Mouse (Mus musculus): ENCODE results near the gene Atp8a1. TPM values are rescaled to one million over a fixed set of nuclear protein-coding genes. Genes with fewer than 3 reads are reported as not detected.
A peak's percentile ranks its signal among the peaks of the same experiment; 100 is the strongest.

The Atp8a1 gene
- polyA plus RNA-seq, 1 experiment from 2014 or later = 17.0 TPM

- Histone ChIP-seq H3K27me3 (ENCODE audit: insufficient read depth, poor library complexity, severe bottlenecking) (no peaks in the 10 kb centered on the region), H3K4me3 (no peak overlapping the region), H3K4me1 (replicated peaks) (no peaks in the 10 kb centered on the region), H3K27ac (no peak overlapping the region), H3K9me3 (no peaks in the 10 kb centered on the region), H3K36me3 (0 out of 2 replicates have a peak, but pooled peaks cover 6% of the 10 kb centered on the region)
- DNase-seq (ENCODE audit: low spot score) = no peak
- 85% methylated on average over 7 of the region's 7 CpGs for WGBS
Observed at GRCm38 (mm10) chr5:67685906-67686305, 161.3 kb downstream of the Atp8a1 start.

- Histone ChIP-seq H3K27me3 (ENCODE audit: insufficient read depth, poor library complexity, severe bottlenecking) (no peaks in the 10 kb centered on the region), H3K27ac (no peak overlapping the region), H3K36me3 (0 out of 2 replicates have a peak, but pooled peaks cover 6% of the 10 kb centered on the region), H3K9me3 (no peaks in the 10 kb centered on the region), H3K4me3 (no peak overlapping the region), H3K4me1 (replicated peaks) (no peaks in the 10 kb centered on the region)
- 77% methylated on average over 5 of the region's 5 CpGs for WGBS
- no peak for DNase-seq (ENCODE audit: low spot score)
Observed at GRCm38 (mm10) chr5:67685461-67685860, 161.8 kb downstream of the Atp8a1 start.

GRCm38 (mm10) chr5:67678819-67679218 is 168.4 kb downstream of the Atp8a1 start:
- no peak overlapping the region for H3K4me3 ChIP-seq

GRCm38 (mm10) chr5:67673008-67673407 is 174.2 kb downstream of the Atp8a1 start:
- WGBS = 77% methylated on average over 4 of the region's 4 CpGs
- no peaks in the 10 kb centered on the region for H3K4me1 ChIP-seq (replicated peaks)
- no peak overlapping the region for H3K4me3 ChIP-seq
- no peaks in the 10 kb centered on the region for H3K27me3 ChIP-seq (ENCODE audit: insufficient read depth, poor library complexity, severe bottlenecking)
- no peak for DNase-seq (ENCODE audit: low spot score)
- peaks cover 23% of the 10 kb centered on the region for H3K36me3 ChIP-seq
- no peak overlapping the region for H3K27ac ChIP-seq
- H3K9me3 ChIP-seq = no peaks in the 10 kb centered on the region

More at GRCm38 (mm10) chr5:67678819-67679218, 168.4 kb downstream of the Atp8a1 start:
- no peak for DNase-seq (ENCODE audit: low spot score)
- Histone ChIP-seq H3K9me3 (no peaks in the 10 kb centered on the region), H3K27me3 (ENCODE audit: insufficient read depth, poor library complexity, severe bottlenecking) (no peaks in the 10 kb centered on the region), H3K36me3 (peaks cover 27% of the 10 kb centered on the region), H3K4me1 (replicated peaks) (no peaks in the 10 kb centered on the region), H3K27ac (no peak overlapping the region)
- 88% methylated on average over 3 of the region's 3 CpGs for WGBS

GRCm38 (mm10) chr5:67670158-67670557 is 177.1 kb downstream of the Atp8a1 start:
- no peak overlapping the region for H3K4me3 ChIP-seq
- no peak for DNase-seq (ENCODE audit: low spot score)
- peaks cover 25% of the 10 kb centered on the region for H3K36me3 ChIP-seq
- H3K4me1 ChIP-seq (replicated peaks) = no peaks in the 10 kb centered on the region
- WGBS = 84% methylated on average over 6 of the region's 6 CpGs
- peaks cover 16% of the 10 kb centered on the region for H3K27me3 ChIP-seq (ENCODE audit: insufficient read depth, poor library complexity, severe bottlenecking)
- no peak overlapping the region for H3K27ac ChIP-seq
- H3K9me3 ChIP-seq = no peaks in the 10 kb centered on the region

GRCm38 (mm10) chr5:67669436-67669896 is 177.8 kb downstream of the Atp8a1 start:
- DNase-seq (ENCODE audit: low spot score) = no peak
- H3K4me3 ChIP-seq = no peak overlapping the region
- H3K9me3 ChIP-seq = no peaks in the 10 kb centered on the region
- H3K4me1 ChIP-seq (replicated peaks) = no peaks in the 10 kb centered on the region
- no peak overlapping the region for H3K27ac ChIP-seq
- 92% methylated on average over 13 of the region's 13 CpGs for WGBS
- H3K36me3 ChIP-seq = peaks cover 20% of the 10 kb centered on the region
- peaks cover 23% of the 10 kb centered on the region for H3K27me3 ChIP-seq (ENCODE audit: insufficient read depth, poor library complexity, severe bottlenecking)

- Histone ChIP-seq H3K4me1 (replicated peaks) (peaks cover 19% of the 10 kb centered on the region), H3K9me3 (no peaks in the 10 kb centered on the region), H3K27me3 (ENCODE audit: insufficient read depth, poor library complexity, severe bottlenecking) (peaks cover 90% of the 10 kb centered on the region), H3K4me3 (no peak overlapping the region), H3K27ac (peak overlapping the region; percentile 59; the same call in 1 of the 2 replicates), H3K36me3 (peaks cover 12% of the 10 kb centered on the region)
- WGBS = 38% methylated on average over 6 of the region's 6 CpGs
- no peak for DNase-seq (ENCODE audit: low spot score)
Observed at GRCm38 (mm10) chr5:67662715-67663114, 184.5 kb downstream of the Atp8a1 start.

GRCm38 (mm10) chr5:67659864-67660263 is 187.4 kb downstream of the Atp8a1 start:
- no peak overlapping the region for H3K4me3 ChIP-seq
- WGBS = 91% methylated on average over 9 of the region's 9 CpGs
- H3K4me1 ChIP-seq (replicated peaks) = peaks cover 47% of the 10 kb centered on the region

GRCm38 (mm10) chr5:67656821-67657259 is 190.4 kb downstream of the Atp8a1 start:
- Histone ChIP-seq H3K27me3 (ENCODE audit: insufficient read depth, poor library complexity, severe bottlenecking) (peaks cover 89% of the 10 kb centered on the region), H3K9me3 (no peaks in the 10 kb centered on the region), H3K4me1 (replicated peaks) (peaks cover 36% of the 10 kb centered on the region), H3K27ac (peak overlapping the region; percentile 67; the same call in 1 of the 2 replicates), H3K36me3 (no peaks in the 10 kb centered on the region), H3K4me3 (no peak overlapping the region)
- DNase-seq (ENCODE audit: low spot score) = peak; percentile 68
- 18% methylated on average over 13 of the region's 13 CpGs for WGBS

More at GRCm38 (mm10) chr5:67659864-67660263, 187.4 kb downstream of the Atp8a1 start:
- peaks cover 89% of the 10 kb centered on the region for H3K27me3 ChIP-seq (ENCODE audit: insufficient read depth, poor library complexity, severe bottlenecking)
- H3K27ac ChIP-seq = no peak overlapping the region
- H3K36me3 ChIP-seq = no peaks in the 10 kb centered on the region
- no peak for DNase-seq (ENCODE audit: low spot score)
- H3K9me3 ChIP-seq = no peaks in the 10 kb centered on the region

- Histone ChIP-seq H3K36me3 (no peaks in the 10 kb centered on the region), H3K4me1 (replicated peaks) (peaks cover 34% of the 10 kb centered on the region), H3K27me3 (ENCODE audit: insufficient read depth, poor library complexity, severe bottlenecking) (peaks cover 89% of the 10 kb centered on the region), H3K27ac (peak overlapping the region; percentile 80), H3K4me3 (no peak overlapping the region), H3K9me3 (no peaks in the 10 kb centered on the region)
- DNase-seq (ENCODE audit: low spot score) = peak; percentile 42
- 26% methylated on average over 14 of the region's 14 CpGs for WGBS
Observed at GRCm38 (mm10) chr5:67655696-67656519, 191.3 kb downstream of the Atp8a1 start.

- H3K36me3 ChIP-seq = peaks cover 10% of the 10 kb centered on the region
- H3K27ac ChIP-seq = peak overlapping the region; percentile 80; the same call in 1 of the 2 replicates
- no peak overlapping the region for H3K4me3 ChIP-seq
- no peaks in the 10 kb centered on the region for H3K9me3 ChIP-seq
- no peak for DNase-seq (ENCODE audit: low spot score)
- H3K4me1 ChIP-seq (replicated peaks) = peaks cover 34% of the 10 kb centered on the region
- H3K27me3 ChIP-seq (ENCODE audit: insufficient read depth, poor library complexity, severe bottlenecking) = peaks cover 89% of the 10 kb centered on the region
- 61% methylated on average over 5 of the region's 5 CpGs for WGBS
Observed at GRCm38 (mm10) chr5:67654572-67654971, 192.7 kb downstream of the Atp8a1 start.

GRCm38 (mm10) chr5:67653543-67653942 is 193.7 kb downstream of the Atp8a1 start:
- Histone ChIP-seq H3K4me1 (replicated peaks) (peaks cover 34% of the 10 kb centered on the region), H3K27ac (no peak overlapping the region), H3K36me3 (peaks cover 12% of the 10 kb centered on the region), H3K4me3 (no peak overlapping the region), H3K27me3 (ENCODE audit: insufficient read depth, poor library complexity, severe bottlenecking) (peaks cover 89% of the 10 kb centered on the region), H3K9me3 (no peaks in the 10 kb centered on the region)
- WGBS = 93% methylated on average over 3 of the region's 3 CpGs
- no peak for DNase-seq (ENCODE audit: low spot score)

GRCm38 (mm10) chr5:67652468-67652867 is 194.8 kb downstream of the Atp8a1 start:
- no peaks in the 10 kb centered on the region for H3K9me3 ChIP-seq
- H3K36me3 ChIP-seq = peaks cover 22% of the 10 kb centered on the region
- 95% methylated on average over 4 of the region's 4 CpGs for WGBS
- H3K27me3 ChIP-seq (ENCODE audit: insufficient read depth, poor library complexity, severe bottlenecking) = peaks cover 86% of the 10 kb centered on the region
- no peak overlapping the region for H3K4me3 ChIP-seq
- H3K4me1 ChIP-seq (replicated peaks) = peaks cover 30% of the 10 kb centered on the region
- DNase-seq (ENCODE audit: low spot score) = no peak
- H3K27ac ChIP-seq = no peak overlapping the region
